Mouse (Mus musculus) thymus, adult 18-20 months (tissue): ENCODE measurements at regions not wholly inside any gene's neighbourhood (a gene's known extent, or its start where the extent isn't known, plus 50 kb on each side); places are given as distances from the start of the nearest gene placed in this dataset.

ENCODE experiments used
- DNase-seq, 2 experiments: peaks; one replicate each; pipeline ENCODE4 v3.0.0; 2022; ENCODE audit warnings: mixed read lengths in 2 of 2

DNA sequence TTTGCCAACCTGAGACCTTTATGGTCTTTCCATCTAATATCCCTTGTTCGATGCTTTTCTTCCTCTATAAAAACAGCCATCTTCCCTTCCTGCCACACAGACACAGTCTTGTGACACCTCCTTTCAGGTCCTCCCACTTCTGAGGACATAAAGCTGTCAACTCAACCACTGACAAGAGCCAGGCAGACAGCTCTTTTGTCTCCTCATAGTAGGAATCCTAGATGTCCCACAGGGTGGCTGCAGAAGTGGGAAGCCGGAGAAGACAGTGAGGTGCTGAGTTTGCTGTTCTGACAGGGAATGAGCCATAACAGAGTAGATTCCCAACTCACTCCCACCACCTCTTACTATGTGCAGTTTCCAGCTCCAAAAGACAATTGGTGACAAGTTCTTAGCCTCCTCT lies 358.4 kb downstream of the Pmp22 start:
- DNase-seq, result no peak

DNA sequence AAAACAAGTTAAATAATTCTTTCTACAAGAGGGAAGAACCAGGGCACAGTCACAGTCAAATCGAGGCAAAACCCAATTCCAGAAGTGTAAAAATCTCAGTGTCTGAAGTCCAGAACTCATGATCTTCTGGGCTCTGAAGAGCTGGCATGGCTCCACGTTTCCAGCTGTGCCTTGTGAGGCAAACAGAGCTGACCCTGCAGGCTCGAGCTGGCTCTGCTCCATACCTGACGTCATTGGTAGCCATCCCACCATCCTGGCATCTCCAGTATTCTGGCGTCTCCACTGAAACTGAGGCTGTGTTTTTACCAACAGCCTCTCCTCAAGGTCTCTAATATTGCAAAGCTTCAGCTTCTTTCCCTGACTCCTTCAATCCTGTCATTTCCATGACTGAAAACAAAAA lies 373.4 kb downstream of the Pmp22 start:
- no peak for DNase-seq

DNA sequence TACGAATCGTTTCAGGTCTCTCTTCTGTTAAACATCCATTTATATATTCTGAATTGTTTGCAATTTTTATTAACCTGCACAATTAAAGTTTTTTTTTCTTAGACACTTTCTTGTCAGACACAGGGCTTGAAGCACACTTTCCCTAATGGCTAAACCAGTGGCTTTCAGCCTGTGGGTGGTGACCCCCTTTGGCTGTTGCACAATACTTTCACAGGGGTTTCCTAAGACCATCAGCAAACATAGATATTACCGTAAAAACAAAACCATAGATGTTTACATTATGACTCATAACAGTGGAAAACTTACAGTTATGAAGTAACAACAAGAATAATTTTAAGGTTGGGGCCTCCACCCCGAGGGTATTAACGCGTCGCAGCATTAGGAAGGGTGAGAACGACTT lies 378.6 kb downstream of the Pmp22 start:
- no peak for DNase-seq

DNA sequence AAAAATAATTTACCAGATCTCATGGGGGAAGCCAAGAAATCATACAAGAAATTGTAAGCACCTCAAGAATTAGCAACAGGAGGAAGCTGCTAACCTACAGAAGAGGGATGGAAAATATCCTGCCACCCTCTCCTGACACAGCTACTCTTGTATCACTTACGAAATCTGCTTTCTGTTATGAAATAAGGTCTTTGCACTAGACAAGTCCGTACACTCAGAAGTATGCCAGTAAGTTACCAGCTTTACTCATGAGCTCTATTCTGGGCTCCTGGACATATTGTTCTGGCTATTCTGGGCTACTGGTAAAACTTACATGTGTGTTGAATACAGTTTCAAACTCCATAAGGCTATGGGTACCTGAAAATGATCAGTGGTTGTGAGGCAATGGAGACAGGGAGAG lies 379.9 kb downstream of the Pmp22 start:
- DNase-seq, result no peak

DNA sequence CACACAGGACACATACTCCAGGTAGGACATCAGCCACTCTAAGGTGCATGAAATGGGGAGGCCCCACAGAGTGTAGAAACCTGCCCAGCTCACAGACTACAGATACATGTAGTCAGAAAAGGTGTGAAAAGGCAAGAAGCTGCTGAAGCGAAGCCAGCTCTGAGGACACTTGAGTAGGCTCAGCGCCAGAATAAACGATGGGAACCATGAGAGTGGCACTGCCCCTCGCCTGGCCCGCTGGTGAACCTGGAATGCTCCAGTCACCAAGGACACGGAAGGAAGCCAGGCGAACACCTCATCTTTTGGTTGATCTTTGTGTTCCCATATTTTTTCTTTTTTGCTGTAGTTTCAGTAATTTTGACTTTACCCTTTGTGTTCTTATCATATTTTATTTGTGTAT lies 381.8 kb downstream of the Pmp22 start:
- no peak for DNase-seq

DNA sequence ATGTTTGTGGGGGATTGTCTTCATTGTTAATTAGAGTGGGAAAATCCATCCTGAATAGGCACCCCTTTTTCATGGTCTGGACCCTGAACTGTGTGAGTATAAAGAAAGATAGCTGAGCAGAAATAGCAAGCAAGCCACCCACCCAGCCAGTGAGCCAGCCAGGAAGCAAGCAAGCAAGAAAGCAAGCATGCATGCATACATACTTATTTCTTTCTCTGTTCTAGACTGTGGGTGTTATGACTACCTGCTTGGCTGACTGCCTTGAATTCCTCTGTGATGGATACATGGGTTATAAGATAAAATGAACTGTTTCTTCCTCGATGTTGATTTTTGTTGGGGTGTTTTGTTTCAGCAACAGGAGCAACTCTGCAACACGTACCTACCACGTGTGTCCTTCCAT lies 385.8 kb downstream of the Pmp22 start:
- DNase-seq, result no peak

DNA sequence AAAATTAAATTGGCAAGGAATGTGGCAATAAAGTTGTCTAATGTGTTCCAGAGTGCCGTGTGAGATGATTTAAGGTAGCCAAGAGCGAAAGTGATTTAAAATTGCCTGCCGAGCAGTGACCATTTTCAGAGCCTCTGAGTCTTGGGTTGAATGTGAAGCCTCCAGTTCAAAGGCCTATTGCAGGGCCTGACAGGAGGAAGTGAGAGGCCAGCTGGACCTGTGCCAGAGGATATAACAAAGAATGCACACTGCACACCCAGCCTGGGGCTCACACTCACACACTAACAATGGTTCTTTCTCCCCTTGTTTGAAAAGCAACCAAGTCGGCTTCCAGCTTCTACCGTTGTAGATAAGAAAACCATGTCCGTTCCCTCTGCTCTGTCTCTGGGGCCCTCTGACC lies 390.1 kb downstream of the Pmp22 start:
- DNase-seq, result no peak

DNA sequence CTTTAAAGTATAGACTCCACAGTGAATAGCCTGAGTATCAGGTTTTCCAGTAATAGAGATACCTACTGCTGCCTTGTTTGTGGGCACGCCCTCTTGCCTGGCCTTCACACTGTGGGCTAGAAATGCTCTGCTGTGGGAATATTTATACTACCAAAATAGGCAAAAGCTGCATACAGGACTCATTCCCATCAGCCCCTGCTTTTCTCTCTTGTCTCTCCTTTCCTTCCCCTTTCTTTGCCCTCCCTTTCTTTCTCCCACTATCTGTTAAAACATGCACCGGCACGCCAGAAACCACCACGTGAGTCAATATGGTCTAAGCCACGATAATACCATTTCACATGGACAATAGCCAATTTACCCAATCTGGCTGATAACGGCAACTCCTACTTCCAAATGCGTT lies 395.5 kb downstream of the Pmp22 start:
- DNase-seq, result no peak

DNA sequence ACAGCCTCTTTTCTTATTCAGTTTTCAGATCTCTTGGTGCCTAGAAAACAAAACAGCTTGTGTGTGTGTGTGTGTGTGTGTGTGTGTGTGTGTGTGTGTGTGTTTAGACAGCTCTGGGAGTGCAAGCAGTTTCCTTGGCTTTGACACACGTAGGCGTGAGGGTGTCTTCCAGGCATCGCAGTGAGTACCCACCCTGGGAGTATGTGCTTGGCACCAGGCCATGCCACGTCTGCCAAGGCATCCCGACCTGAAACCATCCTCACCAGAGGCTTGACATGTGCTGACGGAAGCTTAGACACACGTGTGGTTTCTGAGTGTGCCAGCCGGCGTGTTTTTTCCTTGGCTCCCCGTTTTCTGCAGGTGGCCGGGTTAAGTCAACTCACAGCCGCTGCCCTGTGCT lies 396.6 kb downstream of the Pmp22 start:
- no peak for DNase-seq

DNA sequence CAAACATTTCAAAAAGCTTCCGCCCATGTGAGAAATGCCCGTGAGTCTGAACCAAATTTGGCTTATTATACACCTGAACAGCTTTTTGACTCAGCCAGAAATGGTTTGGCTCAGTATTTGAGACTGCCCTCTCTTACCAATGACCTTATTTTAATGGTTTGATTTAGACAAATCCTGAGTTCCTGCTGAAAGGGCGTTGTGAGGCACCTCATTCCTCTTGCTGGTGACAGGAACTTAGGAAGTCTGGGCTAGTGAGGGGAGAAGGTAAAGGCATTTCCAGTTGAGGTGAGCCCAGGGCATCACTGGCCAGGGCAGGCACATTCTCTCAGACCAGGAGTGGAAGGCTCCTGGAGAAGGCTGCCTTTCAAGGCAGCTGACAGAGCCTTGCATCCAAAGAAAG lies 396.1 kb downstream of the Hs3st3b1 start:
- no peak for DNase-seq

DNA sequence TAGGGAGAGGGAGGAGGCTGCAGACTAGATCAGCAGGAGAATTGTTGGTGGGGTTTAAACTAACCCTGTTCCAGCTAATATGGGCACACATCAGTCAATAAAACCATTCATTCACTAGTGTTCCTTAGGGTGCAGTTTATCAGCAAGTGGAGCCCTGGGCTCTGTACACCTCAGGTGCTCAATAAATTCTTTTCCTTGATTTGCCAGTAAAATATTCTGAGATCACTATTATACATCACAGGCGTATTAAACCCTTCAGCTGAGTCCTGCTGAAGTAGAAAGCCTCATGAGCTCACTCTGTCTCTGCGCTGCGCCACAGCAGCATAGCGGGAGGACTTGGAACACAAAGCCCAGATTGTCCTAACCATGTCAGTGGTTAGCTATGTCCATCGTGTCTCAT lies 389.3 kb downstream of the Hs3st3b1 start:
- DNase-seq, result no peak

DNA sequence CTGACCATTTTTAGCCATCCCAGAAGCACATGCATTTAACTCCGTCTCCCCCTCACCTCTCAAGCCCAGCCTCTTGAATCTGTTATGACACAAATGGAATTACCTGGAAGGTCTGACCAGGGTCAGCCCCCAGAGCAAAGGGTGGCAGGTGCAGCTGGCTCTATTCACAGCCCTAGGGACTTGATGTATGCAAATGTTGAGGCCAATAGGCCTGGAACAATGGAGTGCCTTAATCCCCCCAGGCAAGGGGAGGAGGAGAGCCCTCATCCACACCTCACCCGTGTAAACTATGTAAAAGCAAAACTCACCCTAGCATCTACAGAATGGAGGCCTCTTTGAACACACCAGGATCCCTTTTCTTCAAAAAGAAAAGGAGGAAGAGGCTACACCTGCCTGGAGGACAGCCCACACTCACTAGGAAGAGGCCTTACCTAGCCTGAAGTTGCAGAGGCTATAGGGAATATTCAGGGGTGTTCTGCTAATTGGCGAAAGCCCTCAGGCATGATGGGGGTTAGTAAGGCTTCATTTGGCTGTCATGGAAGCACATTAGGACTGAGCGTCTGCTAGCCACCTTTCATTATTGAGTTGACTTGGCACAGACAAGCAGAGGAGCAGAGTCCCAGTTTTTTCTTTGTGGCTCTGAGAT lies 388.4 kb downstream of the Hs3st3b1 start:
- DNase-seq, result no peak

DNA sequence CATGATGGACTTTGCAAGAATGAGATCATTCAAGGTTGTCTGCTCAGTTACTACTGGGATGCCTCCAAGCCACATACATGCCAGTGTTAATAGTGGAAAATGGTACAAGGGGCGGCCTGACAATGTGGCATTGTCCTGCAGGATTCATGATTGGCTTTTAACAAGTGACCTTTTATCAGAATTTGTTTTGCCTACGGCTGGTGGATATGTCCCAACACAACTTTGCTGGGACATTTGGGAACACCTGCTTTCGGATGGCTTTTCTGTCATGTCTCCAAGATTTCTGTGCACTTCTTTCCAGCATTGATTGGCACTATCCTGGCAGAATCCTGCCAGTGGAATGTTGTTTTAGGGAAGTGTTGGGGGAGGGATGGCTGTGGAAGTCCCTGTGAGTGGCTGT lies 384.4 kb downstream of the Hs3st3b1 start:
- no peak for DNase-seq

DNA sequence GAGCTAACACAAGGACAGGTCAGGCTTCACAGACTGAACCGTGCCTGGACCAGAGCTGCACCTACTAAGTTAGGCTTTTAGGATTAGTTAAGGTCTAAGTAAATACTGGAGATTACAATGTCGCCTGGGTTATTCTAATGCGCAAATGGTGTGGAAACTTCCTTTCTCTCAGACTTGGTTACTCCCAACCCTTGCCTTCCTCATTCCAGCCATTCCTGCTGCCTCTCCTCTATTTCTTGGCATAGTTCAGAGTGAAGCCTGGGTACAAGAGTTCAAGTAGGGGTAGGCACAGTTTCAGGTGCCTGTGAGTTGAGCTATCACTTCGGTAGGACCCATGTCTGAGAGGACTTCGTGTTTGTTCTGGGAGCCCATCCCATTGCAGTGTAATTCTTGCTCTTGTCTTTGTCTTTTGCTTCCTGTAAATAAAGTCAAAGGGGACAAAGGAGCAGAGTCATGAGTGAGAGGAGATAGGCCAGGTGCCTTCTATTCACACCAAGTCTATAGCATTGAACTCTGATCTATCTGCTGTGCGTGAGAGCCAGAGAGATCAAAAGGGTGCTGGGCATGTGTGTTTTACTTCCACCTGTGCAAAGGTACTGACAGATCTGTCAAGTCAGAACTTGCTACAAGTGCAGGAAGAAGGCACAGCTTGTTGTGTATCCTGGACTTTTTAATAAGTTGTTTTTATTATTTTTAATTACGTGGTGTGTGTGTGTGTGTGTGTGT lies 378.0 kb downstream of the Hs3st3b1 start:
- DNase-seq, result no peak

DNA sequence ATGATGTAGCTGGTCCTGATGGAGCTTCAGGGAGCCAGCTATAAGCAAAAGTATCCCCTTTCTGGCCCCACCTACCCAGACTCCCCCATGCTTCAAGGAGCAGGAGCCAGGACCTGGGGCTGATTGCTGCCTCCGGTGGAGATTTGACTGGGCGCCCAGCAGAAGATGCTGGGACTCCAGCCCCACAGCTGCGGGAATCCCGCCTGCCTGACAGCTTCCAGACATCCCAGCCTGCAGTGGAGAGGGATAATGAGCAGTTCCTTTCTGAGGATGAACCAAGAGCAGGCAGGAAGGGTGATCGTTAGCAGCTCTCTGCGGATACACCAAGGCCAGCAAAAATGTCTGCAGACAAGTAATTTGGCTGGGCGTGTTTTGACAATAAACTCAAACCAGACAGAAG lies 376.6 kb downstream of the Hs3st3b1 start:
- no peak for DNase-seq

DNA sequence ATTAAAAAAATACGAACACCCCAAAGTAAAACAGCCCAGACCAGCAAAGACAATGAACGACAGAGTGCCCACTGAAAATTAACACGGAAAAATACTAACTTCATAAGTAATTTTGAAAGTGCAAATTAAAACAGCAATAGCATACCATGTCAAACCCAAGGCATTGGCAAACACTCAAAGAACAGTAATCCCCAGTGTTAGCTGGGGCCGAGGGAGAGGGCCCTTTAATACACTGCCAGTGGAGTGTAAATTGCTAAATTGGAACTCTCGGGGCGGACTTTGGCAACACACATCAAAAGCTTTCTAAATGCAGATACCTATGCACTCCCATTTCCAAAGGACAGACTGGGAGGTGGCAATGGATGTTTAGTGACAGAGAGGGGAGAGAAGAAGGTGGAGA lies 361.6 kb downstream of the Hs3st3b1 start:
- DNase-seq, result no peak

DNA sequence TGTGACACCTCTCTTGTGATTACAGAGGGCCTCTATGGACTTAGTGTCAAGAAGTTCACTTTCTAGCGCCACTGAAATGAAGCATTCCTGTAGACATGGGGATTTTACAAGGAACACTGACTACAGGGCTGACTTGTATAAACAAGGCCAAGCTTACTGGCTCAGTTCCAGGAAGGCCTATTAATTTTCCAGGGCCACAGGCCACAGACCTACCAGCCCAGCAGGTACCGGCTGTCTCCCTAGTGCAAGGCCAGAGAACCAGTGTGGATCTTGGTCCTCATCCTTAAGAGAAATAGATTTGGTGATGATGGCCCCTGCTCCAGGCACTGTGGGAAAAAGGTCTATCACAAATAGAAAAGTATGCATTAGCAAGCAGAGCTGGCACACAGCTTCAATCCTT lies 359.4 kb downstream of the Hs3st3b1 start:
- no peak for DNase-seq

DNA sequence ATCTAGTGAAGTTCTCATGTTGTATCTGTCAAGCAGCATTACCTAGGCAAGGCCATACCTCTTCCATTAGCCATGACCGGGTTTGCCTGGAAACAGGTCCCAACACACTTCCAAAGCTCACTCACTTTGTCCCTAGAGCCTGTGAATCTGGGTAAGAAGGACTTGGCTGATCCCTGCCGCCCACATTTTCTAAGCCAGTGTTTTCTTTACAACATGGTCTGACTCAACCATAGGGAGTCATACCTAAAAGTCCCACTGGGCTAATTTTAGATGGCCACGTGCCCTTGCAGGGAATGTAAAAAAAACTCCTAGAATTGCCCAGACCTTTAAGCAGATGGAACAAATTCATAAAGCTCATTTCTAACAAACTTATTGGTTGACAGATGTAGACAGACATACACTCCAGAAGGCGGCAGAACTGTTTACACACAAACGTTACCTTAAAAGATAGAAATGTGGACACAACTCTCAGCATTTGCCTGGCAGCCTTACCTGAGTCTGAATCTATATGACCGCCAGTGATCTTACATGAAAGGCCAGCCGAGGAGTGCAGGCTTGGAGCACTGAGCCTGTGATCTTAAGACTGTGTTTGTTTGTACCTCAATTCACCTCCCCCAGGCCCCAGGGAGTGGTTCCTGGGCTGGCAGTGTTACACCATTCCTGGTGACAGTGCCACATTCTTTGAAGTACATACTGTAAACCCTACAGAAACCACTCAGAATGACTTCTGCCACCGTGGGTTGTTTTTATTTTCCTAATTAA lies 356.4 kb downstream of the Hs3st3b1 start:
- no peak for DNase-seq

DNA sequence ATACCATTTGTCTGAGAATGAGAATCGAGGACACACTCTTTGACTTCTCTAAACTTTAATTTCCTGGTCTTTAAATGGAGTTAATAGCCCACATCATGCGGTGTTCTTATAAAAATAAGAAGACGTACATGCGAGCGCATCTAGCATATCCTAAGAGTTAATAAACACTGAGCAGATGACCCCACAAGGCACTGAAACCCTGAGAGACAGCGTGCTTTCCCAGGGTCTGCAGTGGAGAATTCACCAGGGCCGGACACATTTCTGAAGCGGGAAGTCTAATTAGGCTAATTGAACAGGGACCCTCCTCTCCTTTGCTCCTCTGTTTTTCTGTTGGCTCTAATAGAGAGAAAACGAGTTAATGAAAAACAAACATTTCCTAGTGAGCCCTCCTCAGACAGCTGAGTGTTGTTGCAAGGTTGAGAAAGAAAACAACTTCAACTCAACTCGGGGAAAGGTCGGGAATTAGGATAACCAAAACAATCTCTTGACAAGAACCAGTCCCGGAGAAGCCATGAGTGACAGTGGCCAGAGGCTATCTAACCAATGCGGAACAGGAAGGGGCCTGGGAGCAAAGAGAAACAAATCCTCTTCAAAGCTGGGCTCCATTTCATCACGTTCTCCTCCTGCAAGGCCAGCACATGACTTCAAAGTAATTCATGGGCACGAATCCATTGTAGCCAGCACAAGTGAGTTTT lies 352.2 kb downstream of the Hs3st3b1 start:
- no peak for DNase-seq

DNA sequence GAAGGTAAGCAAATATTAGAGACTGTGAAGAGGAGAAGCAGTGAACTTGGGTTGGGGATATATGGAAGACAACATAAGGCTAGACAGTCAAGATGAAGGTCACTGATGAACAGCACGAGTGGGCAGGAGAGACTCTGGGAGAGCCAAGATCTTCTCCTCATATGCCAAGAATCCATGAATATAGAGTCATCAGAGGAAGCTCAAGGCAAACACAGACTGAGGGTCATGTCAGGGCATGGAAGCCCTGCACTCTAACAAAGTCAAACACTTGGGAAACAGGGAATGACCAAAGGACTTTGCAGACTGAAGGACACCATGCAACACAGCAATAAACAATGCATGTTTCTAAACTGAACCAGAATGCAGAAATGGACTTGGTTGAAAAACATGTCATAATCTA lies 351.4 kb downstream of the Hs3st3b1 start:
- no peak for DNase-seq

DNA sequence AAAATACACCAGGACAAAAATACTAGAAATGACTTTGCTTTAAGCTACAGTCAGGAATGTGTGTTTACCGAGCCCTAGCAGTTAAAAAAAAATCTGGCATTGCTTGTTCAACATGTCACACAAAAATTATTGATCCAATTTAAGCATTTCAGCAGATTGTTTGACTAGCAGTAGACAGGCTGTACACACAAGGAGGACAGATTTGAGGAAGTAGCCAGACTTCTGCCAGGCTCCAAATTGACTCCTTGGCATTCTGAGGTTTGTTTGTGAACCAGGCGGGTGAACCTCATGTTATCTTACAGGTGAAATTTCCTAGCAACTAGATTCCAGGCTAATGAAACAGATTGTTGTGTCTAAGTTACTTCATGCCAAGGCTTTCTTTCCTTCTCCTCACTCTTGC lies 348.8 kb downstream of the Hs3st3b1 start:
- no peak for DNase-seq

DNA sequence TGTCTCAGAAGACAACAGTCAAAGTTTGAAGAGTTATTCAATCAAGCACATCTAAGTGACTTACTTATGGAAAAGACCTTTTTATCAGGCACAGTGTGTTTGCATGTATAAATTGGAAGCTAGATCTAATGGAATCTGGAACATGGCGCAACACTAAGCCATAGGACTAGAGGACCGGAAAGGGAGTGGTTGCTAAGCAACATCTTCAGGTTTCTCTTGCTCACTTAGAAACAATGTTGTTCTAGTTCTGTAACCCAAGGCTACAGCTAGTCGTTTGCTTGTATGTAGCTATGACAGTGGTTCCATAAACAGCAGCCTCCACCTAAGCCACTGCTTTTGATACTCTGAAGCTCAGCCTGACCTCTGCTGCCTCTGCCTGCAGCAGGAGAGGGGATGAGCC lies 338.8 kb downstream of the Hs3st3b1 start:
- DNase-seq, result no peak

DNA sequence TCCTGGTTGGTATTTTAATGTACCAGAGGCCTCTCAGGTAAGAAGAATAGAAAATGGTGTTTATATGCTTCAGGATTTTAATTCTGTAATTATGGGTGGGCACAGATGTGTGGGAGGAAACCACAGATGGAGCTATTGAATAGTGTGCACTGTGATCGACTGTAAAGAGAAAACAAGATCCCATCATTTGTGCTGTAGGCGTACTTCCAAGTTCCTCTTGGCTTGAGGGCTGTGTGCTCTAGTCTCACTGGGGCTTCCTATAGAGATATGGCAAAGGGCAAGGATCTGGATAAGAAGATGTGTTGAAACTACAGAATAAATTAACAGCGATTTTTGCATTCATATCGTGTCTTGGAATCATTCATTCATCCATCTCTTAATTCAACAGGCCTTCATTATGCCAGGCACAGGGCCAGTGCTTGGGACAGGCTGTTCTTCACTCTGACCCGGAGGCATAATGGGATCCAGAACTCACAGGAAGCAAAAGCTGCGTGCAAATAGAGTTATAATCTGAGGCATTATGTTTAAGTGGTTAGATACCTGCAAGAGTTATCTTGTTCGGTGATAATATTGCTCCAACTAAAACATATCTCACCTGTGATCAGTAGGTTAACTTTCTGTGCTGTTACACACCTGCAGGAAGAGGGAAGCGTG lies 336.7 kb downstream of the Hs3st3b1 start:
- DNase-seq, result no peak
